Mouse (Mus musculus) liver, embryonic 11.5 days (tissue): ENCODE data around the gene 2210408I21Rik. TPM values are rescaled to one million over a fixed set of nuclear protein-coding genes. Genes with fewer than 3 reads are reported as not detected.

Experiments used
- ATAC-seq: fragments of 200-750 bp; cut with Nextera tagmentation; replicated peaks from 2 replicates; pipeline ENCODE4 v1.8.0; 2017; ENCODE audit warnings: moderate number of reproducible peaks, mild to moderate bottlenecking, moderate TSS enrichment, moderate library complexity; ENCODE audit not compliant: low FRiP score
- DNase-seq: peaks from one replicate; pipeline ENCODE4 v3.0.0-alpha.2; 2017; ENCODE audit warnings: low spot score
- H3K27ac ChIP-seq: fragments of 300-500 bp; sonication (generic); 2 replicates; pipeline ENCODE4 v1.5.1; 2014; ENCODE audit warnings: mild to moderate bottlenecking, low read depth, low read length, control low read depth
- H3K27me3 ChIP-seq: fragments of 300-500 bp; sonication (generic); replicated peaks from 2 replicates; pipeline ENCODE4 v1.6.1; 2014; ENCODE audit warnings: low read length, mixed read lengths; ENCODE audit not compliant: control insufficient read depth, insufficient read depth
- H3K36me3 ChIP-seq: fragments of 300-500 bp; sonication (generic); 2 replicates; pipeline ENCODE4 v1.6.1; 2014; ENCODE audit warnings: mild to moderate bottlenecking, low read length, moderate library complexity, mixed read lengths; ENCODE audit not compliant: control insufficient read depth, insufficient read depth
- H3K4me1 ChIP-seq: fragments of 300-500 bp; sonication (generic); replicated peaks from 2 replicates; pipeline ENCODE4 v1.6.1; 2014; ENCODE audit warnings: low read length, mixed read lengths; ENCODE audit not compliant: control insufficient read depth, insufficient read depth
- H3K4me2 ChIP-seq: fragments of 300-500 bp; sonication (generic); 2 replicates; pipeline ENCODE4 v1.6.1; 2014; ENCODE audit warnings: mild to moderate bottlenecking, control low read depth, moderate library complexity
- H3K4me3 ChIP-seq: fragments of 300-500 bp; sonication (generic); 2 replicates; pipeline ENCODE4 v1.5.1; 2014; ENCODE audit warnings: low read depth, low read length, control low read depth
- H3K9ac ChIP-seq: fragments of 300-500 bp; sonication (generic); 2 replicates; pipeline ENCODE4 v1.6.1; 2014; ENCODE audit warnings: low read depth, low read length, control low read depth
- H3K9me3 ChIP-seq: fragments of 300-500 bp; sonication (generic); 2 replicates; pipeline ENCODE4 v1.6.1; 2016; ENCODE audit warnings: low read length, inconsistent platforms, mixed read lengths; ENCODE audit not compliant: control insufficient read depth
- WGBS: fragments of 180-500 bp; shearing (Covaris S2); extraction: QIAGEN DNeasy Blood & Tissue Kit; methylation state at CpG from one replicate; pipeline ENCODE4 v1.1.7; 2014; 5-methylcytosine and 5-hydroxymethylcytosine counted together
- polyA plus RNA-seq: library from polyadenylated mRNA; unstranded; fragments of >200 nt; fragmentation: Nextera tagmentation; extraction: Ambion mirVana; gene quantifications from 2 replicates; pipeline ENCODE4 v1.2.1, GENCODE M21; 2014

The 2210408I21Rik gene
- polyA plus RNA-seq, 1 experiment from 2014 or later, result 6.0 TPM

DNA sequence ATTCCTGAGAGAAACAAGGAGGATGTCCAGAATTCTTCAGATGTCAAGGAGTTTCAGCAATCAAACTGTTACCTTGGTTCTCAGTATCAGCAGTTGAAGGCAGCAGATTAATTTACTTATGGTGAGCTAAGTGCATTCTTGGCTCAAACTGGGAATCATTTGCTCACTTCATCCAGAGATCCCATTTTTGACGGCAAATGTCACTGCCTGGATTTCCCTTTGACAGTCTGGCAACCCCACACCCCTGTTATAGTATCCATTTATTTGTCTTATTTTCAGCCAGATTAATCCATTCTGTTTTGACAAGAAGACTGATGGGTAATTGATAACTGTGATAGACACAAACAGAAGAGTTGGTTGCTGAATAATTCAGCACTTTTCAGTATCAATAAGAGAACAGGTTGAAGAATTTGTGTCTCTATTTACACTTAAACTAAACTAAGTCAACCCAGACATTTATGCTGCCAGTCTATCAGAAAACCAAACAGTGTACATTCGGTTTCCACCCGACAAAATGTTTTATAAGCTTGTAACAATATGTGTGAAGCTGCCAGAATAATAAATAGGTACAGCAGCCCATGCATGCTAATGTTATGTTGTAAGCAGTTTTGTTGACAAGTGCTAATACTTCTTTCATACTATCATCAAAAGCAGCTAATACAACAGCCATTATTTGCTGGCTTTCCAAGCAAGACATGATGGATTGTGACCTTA is 354.8 kb downstream of the 2210408I21Rik start:
- ATAC-seq, result no peak
- no peaks in the 10 kb centered on the region for H3K27me3 ChIP-seq
- DNase-seq, result no peak
- 81% methylated on average over 3 of the region's 3 CpGs for WGBS
- no peaks in the 10 kb centered on the region for H3K36me3 ChIP-seq
- no peak overlapping the region for H3K27ac ChIP-seq
- H3K4me3 ChIP-seq, result no peak overlapping the region
- no peak overlapping the region for H3K4me2 ChIP-seq
- H3K9me3 ChIP-seq, result no peaks in the 10 kb centered on the region
- H3K4me1 ChIP-seq, result no peaks in the 10 kb centered on the region
- no peak overlapping the region for H3K9ac ChIP-seq

DNA sequence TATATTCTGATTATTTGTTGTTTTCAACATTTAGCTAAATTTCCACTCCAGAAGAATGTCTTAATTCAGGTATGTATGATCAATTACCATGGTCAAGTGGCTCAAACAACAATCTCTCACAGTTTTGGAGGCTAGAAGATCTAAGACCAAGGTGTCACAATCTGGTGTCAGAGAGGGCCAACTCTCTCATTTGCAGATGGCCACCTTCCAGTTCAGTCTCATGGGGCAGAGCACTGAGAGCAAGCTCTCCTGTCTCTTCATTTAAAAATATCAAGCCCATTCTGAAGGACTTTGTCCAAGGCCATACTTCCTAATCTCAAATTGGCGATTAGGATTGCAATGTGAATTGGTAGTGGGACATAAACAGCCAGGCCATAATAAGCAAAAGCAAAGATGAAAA is 378.7 kb downstream of the 2210408I21Rik start:
- WGBS, result 69% methylated on average over 1 of the region's 1 CpGs
- H3K36me3 ChIP-seq, result no peaks in the 10 kb centered on the region

DNA sequence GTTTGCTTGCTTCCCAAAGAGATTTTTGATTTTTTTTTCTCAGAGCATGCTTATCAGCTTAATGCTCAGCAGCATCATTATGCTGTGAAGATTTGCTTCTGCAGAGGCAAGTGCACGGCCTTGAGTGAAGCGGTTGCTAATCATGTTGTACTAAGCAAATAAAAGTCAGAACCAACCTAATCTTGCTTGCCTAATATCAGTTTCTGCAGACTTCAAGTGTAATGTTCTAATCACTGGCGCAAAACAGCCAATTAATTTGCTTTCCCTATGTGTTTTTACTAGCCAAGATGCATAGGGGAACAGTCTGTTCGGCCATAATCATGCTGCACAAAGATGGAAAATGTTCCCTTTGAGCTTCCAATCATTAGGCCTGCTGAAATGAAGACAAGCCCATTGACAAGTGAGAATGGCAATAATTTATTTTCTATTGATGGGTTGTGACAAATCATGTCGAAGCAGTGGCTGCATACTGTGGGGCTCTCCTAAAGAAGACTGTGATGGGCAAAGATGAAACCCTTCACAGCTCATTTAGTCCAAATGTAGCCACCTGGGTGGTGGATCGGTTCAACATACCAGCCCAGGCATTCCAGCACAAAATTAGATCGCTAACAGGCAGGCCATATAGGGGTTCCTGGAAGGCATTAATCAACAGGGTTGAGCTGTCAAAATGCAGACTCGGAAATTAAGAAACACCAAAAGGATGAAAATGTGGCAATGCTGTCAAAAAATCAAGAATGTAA is 393.8 kb downstream of the 2210408I21Rik start:
- H3K27me3 ChIP-seq, result no peaks in the 10 kb centered on the region
- ATAC-seq, result no peak
- H3K36me3 ChIP-seq, result no peaks in the 10 kb centered on the region
- H3K9ac ChIP-seq, result no peak overlapping the region
- H3K27ac ChIP-seq, result no peak overlapping the region
- H3K4me2 ChIP-seq, result no peak overlapping the region
- H3K9me3 ChIP-seq, result no peaks in the 10 kb centered on the region
- no peaks in the 10 kb centered on the region for H3K4me1 ChIP-seq
- H3K4me3 ChIP-seq, result no peak overlapping the region
- DNase-seq, result no peak
- 67% methylated on average over 8 of the region's 8 CpGs for WGBS

More for the DNA sequence above, 378.7 kb downstream of the 2210408I21Rik start:
- Histone ChIP-seq H3K4me2 (no peak overlapping the region), H3K9ac (no peak overlapping the region), H3K27me3 (no peaks in the 10 kb centered on the region), H3K4me3 (no peak overlapping the region), H3K9me3 (no peaks in the 10 kb centered on the region), H3K4me1 (no peaks in the 10 kb centered on the region), H3K27ac (no peak overlapping the region)
- ATAC-seq (no peak), DNase-seq (no peak)

DNA sequence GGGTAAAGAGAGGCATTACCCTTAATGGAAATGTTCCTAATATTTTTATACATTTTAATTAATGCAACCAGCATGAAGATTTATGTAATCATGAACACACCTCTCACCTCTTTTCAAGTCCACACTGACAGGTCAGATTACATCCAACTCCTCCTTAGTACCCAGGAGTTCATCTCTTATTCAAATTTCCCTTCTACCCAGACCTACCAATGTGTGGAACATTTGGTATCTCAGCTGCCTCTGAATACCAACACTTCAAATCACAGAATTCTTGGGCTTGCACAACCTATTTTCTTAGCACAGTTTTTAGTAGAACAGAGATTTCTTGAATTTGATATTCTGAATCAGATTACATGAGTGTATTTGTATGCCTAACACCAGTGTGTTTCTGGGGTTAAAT is 394.4 kb downstream of the 2210408I21Rik start:
- H3K4me2 ChIP-seq, result no peak overlapping the region
- H3K27me3 ChIP-seq, result no peaks in the 10 kb centered on the region
- H3K36me3 ChIP-seq, result no peaks in the 10 kb centered on the region
- no peaks in the 10 kb centered on the region for H3K4me1 ChIP-seq
- no peak overlapping the region for H3K27ac ChIP-seq
- no peaks in the 10 kb centered on the region for H3K9me3 ChIP-seq
- DNase-seq (no peak), ATAC-seq (no peak)
- no peak overlapping the region for H3K4me3 ChIP-seq
- H3K9ac ChIP-seq, result no peak overlapping the region

DNA sequence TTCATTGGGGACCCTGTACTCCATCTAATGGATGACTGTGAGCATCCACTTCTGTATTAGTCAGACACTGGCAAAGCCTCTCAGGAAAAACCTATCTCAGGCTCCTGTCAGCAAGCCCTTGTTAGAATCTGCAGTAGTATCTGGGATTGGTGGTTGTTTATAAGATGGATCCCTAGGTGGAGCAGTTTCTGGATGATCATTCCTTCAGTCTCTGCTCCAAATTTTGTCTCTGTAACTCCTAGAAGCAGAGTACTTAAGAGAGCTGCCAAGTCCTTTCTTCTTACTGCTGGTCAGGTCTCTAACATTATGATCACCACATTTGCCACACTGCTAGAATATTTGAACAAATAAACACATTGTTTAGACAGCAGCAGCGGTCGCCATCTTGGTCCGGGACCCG is 402.1 kb downstream of the 2210408I21Rik start:
- Histone ChIP-seq H3K36me3 (no peaks in the 10 kb centered on the region), H3K4me2 (no peak overlapping the region), H3K27me3 (no peaks in the 10 kb centered on the region), H3K4me3 (no peak overlapping the region), H3K9me3 (no peaks in the 10 kb centered on the region), H3K4me1 (no peaks in the 10 kb centered on the region), H3K9ac (no peak overlapping the region), H3K27ac (no peak overlapping the region)
- DNase-seq (no peak), ATAC-seq (no peak)
- WGBS, result 88% methylated on average over 4 of the region's 4 CpGs

DNA sequence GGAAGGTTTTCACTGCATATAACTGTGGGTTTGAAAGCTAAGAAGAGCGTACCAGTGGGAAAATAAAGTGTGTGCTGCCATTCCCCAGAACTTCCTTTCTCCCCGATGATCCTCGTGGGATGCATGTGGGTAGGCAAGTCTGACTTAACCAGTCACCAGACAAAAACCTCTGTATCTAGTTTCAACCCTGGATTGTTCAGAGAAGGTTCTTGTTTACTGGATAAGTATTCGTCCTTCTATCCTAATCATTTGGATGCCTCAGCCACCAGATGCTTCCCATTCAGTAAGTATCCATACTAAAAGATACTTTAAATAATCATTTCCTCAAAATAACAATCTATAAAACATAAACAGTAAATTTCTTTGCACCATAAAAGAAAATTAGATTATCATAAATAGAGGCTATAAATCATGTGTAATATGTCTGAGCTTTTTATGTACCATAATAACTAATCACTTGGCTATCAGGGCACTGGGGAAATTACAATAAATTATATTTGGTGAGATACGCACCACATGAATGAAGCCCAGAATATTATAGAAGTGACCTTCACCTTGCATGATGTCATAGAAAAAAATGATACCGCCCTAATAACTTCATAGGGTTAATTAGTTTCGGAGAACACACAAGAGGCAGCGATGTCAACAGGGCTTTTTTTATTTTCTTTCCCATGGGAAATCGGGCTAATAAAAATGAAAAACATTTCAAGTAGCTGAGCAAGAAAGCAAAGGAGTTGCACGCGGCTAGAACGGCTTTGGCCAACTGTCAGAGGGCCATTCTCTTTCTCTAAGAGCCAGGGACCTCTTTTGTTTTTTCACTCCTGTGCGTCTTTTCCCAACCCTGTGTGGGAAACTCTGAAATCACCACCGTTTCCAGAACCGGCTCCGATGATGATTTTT is 412.4 kb downstream of the 2210408I21Rik start:
- H3K4me1 ChIP-seq, result no peaks in the 10 kb centered on the region
- no peak overlapping the region for H3K4me2 ChIP-seq
- no peaks in the 10 kb centered on the region for H3K27me3 ChIP-seq
- DNase-seq, result no peak
- ATAC-seq, result no peak
- H3K27ac ChIP-seq, result no peak overlapping the region
- 68% methylated on average over 16 of the region's 16 CpGs for WGBS
- no peaks in the 10 kb centered on the region for H3K36me3 ChIP-seq
- no peak overlapping the region for H3K9ac ChIP-seq
- no peak overlapping the region for H3K4me3 ChIP-seq
- no peaks in the 10 kb centered on the region for H3K9me3 ChIP-seq

DNA sequence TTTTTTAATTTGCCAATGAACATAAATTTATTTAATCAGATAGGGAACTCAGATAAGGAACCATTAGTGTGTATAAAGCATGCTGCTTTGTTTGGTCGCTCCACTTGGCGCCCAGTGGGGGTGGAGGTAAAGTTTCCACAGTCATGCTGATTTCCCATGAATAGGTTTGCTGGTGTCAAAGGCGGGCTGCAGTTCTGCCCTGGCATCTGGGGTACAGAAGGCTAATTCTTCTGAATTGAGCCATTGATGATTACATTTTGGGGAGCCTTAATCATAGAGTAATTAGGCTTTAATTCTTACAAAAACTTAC is 413.0 kb downstream of the 2210408I21Rik start:
- H3K4me1 ChIP-seq, result no peaks in the 10 kb centered on the region
- no peaks in the 10 kb centered on the region for H3K36me3 ChIP-seq
- H3K9me3 ChIP-seq, result no peaks in the 10 kb centered on the region
- H3K4me3 ChIP-seq, result no peak overlapping the region
- no peaks in the 10 kb centered on the region for H3K27me3 ChIP-seq
- H3K4me2 ChIP-seq, result no peak overlapping the region
- DNase-seq, result no peak
- no peak overlapping the region for H3K9ac ChIP-seq
- ATAC-seq, result no peak
- H3K27ac ChIP-seq, result no peak overlapping the region
- 26% methylated on average over 3 of the region's 3 CpGs for WGBS

DNA sequence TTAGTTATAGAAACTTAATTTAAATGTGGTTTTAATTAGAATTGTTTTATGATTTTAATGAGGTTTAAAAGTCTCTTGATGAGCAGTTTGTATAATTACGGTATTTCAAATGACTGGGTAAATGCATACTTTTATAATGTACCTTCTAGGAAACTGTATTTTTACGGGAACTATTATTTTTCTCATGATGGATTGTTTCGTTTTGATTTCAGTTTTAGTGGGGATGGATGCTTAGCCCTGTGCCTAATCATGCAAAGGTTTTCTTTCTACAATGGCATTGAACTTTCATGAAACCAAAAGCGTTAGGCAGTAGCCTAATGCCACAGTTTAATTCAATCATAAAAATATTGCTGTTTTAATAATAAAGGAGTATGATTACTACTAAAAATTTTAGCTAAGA is 413.4 kb downstream of the 2210408I21Rik start:
- DNase-seq (no peak), ATAC-seq (no peak)
- 73% methylated on average over 4 of the region's 4 CpGs for WGBS
- Histone ChIP-seq H3K4me1 (no peaks in the 10 kb centered on the region), H3K36me3 (no peaks in the 10 kb centered on the region), H3K27me3 (no peaks in the 10 kb centered on the region), H3K4me3 (no peak overlapping the region), H3K9ac (no peak overlapping the region), H3K27ac (no peak overlapping the region), H3K4me2 (no peak overlapping the region), H3K9me3 (no peaks in the 10 kb centered on the region)
